Comparison of ENCODE assay signal across 27 mouse cellular contexts in the genomic region with DNA sequence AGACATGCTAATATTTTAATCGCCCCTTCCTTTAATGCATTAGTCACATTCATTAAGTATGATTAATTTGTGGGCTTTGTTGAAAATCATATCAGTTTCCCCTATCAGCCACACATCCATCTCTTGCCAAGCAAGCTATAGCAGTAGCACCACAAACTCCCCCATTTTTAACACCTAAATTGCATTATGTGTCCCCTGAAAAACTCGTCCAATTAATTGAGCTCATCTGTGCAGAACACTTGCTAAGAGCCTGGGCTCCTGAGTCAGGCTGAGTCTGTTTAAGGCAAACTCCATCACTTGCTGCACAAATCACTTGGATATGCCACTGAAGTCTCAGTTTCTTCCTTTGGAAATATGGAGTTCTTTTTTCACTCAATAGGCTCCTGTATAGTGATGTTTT.
DNase-seq lines count a peak whose midpoint lies in the region; ATAC-seq and TF ChIP-seq lines count a peak whose summit lies in the region.
"Had no signal": no experiment of that assay in that cellular context is flagged by ENCODE, and none has a peak within 500 bp of the region (broad histone marks: within the 10 kb centered on the region; RNA-seq: fewer than 3 reads in every experiment).

No protein-coding gene starts in this region.

- ATAC-seq in midbrain, embryonic 13.5 days = 0 out of 2 replicates have a peak, but pooled peaks have one; percentile 3
- no peak for ATAC-seq in midbrain, embryonic 14.5 days (ENCODE audit: low FRiP score, low TSS enrichment)
- ATAC-seq in CD4-positive, CD25-positive, alpha-beta regulatory T cell, adult 4 months = no peak
- ATAC-seq: inflammation-experienced regulatory T-cells, adult 6 months had no signal

- TF ChIP-seq CTCF in layer of hippocampus, adult 2 months (conservative IDR thresholded peaks at IDR 0.05) = no peak
- TF ChIP-seq CTCF in brain, embryonic 14.5 days (IDR thresholded peaks at IDR 0.05; ENCODE audit: borderline replicate concordance, extremely low read depth, insufficient read depth, insufficient read length) = no peak

- peaks cover 10% of the 10 kb centered on the region for H3K4me1 ChIP-seq in midbrain, embryonic 13.5 days (replicated peaks)
- H3K4me1 ChIP-seq in midbrain, embryonic 14.5 days (ENCODE audit: control insufficient read depth, insufficient read depth, low read length) = peaks cover 7% of the 10 kb centered on the region; the same call in 1 of the 2 replicates
- H3K4me1 ChIP-seq: embryonic facial prominence, embryonic 13.5 days; limb, embryonic 10.5 days; liver, embryonic 15.5 days; lung, embryonic 15.5 days; megakaryocyte, embryonic 14.5 days had no signal

- no peak overlapping the region for H3K9ac ChIP-seq in midbrain, embryonic 13.5 days (replicated peaks)
- no peak overlapping the region for H3K9ac ChIP-seq in midbrain, embryonic 14.5 days (replicated peaks; ENCODE audit: low read length)
- H3K9ac ChIP-seq: embryonic facial prominence, embryonic 13.5 days; hindbrain, embryonic 13.5 days; liver, embryonic 15.5 days; lung, embryonic 15.5 days had no signal

- H3K27ac ChIP-seq in layer of hippocampus, adult 2 months = peak overlapping the region; percentile 89
- no peak overlapping the region for H3K27ac ChIP-seq in midbrain, embryonic 13.5 days
- no peak overlapping the region for H3K27ac ChIP-seq in midbrain, embryonic 14.5 days (replicated peaks; ENCODE audit: low read depth, low read length)
- H3K27ac ChIP-seq: embryonic facial prominence, embryonic 13.5 days; heart, adult 2 months; limb, embryonic 10.5 days; liver, embryonic 15.5 days; lung, embryonic 15.5 days had no signal

- H3K4me3 ChIP-seq in layer of hippocampus, adult 2 months = no peak overlapping the region
- no peak overlapping the region for H3K4me3 ChIP-seq in midbrain, embryonic 13.5 days (replicated peaks)
- no peak overlapping the region for H3K4me3 ChIP-seq in midbrain, embryonic 14.5 days (replicated peaks; ENCODE audit: low read depth, low read length)
- H3K4me3 ChIP-seq: embryonic facial prominence, embryonic 13.5 days; erythroblast, embryonic 14.5 days; heart, adult 2 months; hindbrain, embryonic 13.5 days; limb, embryonic 10.5 days; liver, embryonic 15.5 days; lung, embryonic 15.5 days had no signal

- DNase-seq in frontal cortex, adult 2 months (ENCODE audit: extremely low spot score in 1 of 2, low spot score in 1 of 2) = peak; percentile 3 to 4
- no peak for DNase-seq in frontal cortex, postnatal 14 days (ENCODE audit: low spot score in 2 of 2)
- DNase-seq in layer of hippocampus, adult 2 months (ENCODE audit: low spot score in 2 of 2) = peak; percentile 23 to 61
- DNase-seq in layer of hippocampus, postnatal 36 days = no peak
- DNase-seq in midbrain, embryonic 14.5 days = no peak
- DNase-seq in brain, embryonic 14.5 days (ENCODE audit: low read depth) = peak; percentile 32
- DNase-seq: adrenal gland, adult 8-10 months; B cell, adult 2 months; cerebellum, adult 8-10 months; cerebellum, postnatal 36 days; embryo, embryonic 11 days; gastrocnemius, postnatal 25 days; heart, adult 2 months; kidney, adult 18-20 months; liver; lung, postnatal 36 days; thymus, postnatal 14 days had no signal

- TF ChIP-seq POLR2A in brain, embryonic 14.5 days (IDR thresholded peaks at IDR 0.05; ENCODE audit: borderline replicate concordance, extremely low read depth, insufficient read depth, insufficient read length, poor library complexity, severe bottlenecking) = no peak

- H3K9me3 ChIP-seq in midbrain, embryonic 13.5 days = no peaks in the 10 kb centered on the region
- H3K9me3 ChIP-seq in midbrain, embryonic 14.5 days (ENCODE audit: control insufficient read depth, low read length) = no peaks in the 10 kb centered on the region
- H3K9me3 ChIP-seq: embryonic facial prominence, embryonic 13.5 days; hindbrain, embryonic 13.5 days; limb, embryonic 10.5 days; liver, embryonic 15.5 days; lung, embryonic 15.5 days had no signal

- no peaks in the 10 kb centered on the region for H3K36me3 ChIP-seq in midbrain, embryonic 13.5 days
- no peaks in the 10 kb centered on the region for H3K36me3 ChIP-seq in midbrain, embryonic 14.5 days (ENCODE audit: control insufficient read depth, insufficient read depth, low read length)
- H3K36me3 ChIP-seq: embryonic facial prominence, embryonic 13.5 days; hindbrain, embryonic 13.5 days; limb, embryonic 10.5 days; liver, embryonic 15.5 days; lung, embryonic 15.5 days had no signal

- no peaks in the 10 kb centered on the region for H3K27me3 ChIP-seq in midbrain, embryonic 13.5 days
- H3K27me3 ChIP-seq in midbrain, embryonic 14.5 days (ENCODE audit: control insufficient read depth, insufficient read depth, low read length) = no peaks in the 10 kb centered on the region
- H3K27me3 ChIP-seq: embryonic facial prominence, embryonic 13.5 days; hindbrain, embryonic 13.5 days; liver, embryonic 15.5 days; lung, embryonic 15.5 days; megakaryocyte, embryonic 14.5 days had no signal

- WGBS in midbrain, embryonic 13.5 days = 76% methylated on average over 2 of the region's 2 CpGs
- 77% methylated on average over 2 of the region's 2 CpGs for WGBS in midbrain, embryonic 14.5 days

- H3K4me2 ChIP-seq in midbrain, embryonic 13.5 days (replicated peaks) = no peak overlapping the region
- no peak overlapping the region for H3K4me2 ChIP-seq in midbrain, embryonic 14.5 days (ENCODE audit: low read length)
- H3K4me2 ChIP-seq: embryonic facial prominence, embryonic 13.5 days; hindbrain, embryonic 13.5 days; liver, embryonic 15.5 days; lung, embryonic 15.5 days had no signal

Comparison
In these comparisons a context has a peak if more than half of its experiments do, and no peak if none do; other contexts are left out.
1. DNase-seq: peak in frontal cortex, adult 2 months (2 of 2), layer of hippocampus, adult 2 months (2 of 2) and brain, embryonic 14.5 days (single experiment); none in frontal cortex, postnatal 14 days (0 of 2), layer of hippocampus, postnatal 36 days (0 of 2) and midbrain, embryonic 14.5 days (single experiment).